Mouse (Mus musculus) limb, embryonic 14.5 days (tissue): ENCODE data around the gene Nceh1. TPM values are rescaled to one million over a fixed set of nuclear protein-coding genes. Genes with fewer than 3 reads are reported as not detected.

ENCODE experiments used
- ATAC-seq: fragments of 200-750 bp; cut with Nextera tagmentation; 2 replicates; pipeline ENCODE4 v1.8.0; 2017; ENCODE audit warnings: low read depth, moderate number of reproducible peaks, moderate TSS enrichment; ENCODE audit not compliant: low FRiP score
- DNase-seq: peaks from one replicate; pipeline ENCODE4 v3.0.0-alpha.2; 2015; ENCODE audit warnings: low spot score
- H3K27ac ChIP-seq: fragments of 300-500 bp; sonication (generic); replicated peaks from 2 replicates; pipeline ENCODE4 v1.5.1; 2014; ENCODE audit warnings: low read depth, mild to moderate bottlenecking, low read length, moderate library complexity, mixed read lengths
- H3K27me3 ChIP-seq: fragments of 300-500 bp; sonication (generic); 2 replicates; pipeline ENCODE4 v1.6.1; 2014; ENCODE audit warnings: low read length, mixed read lengths; ENCODE audit not compliant: control insufficient read depth, insufficient read depth
- H3K36me3 ChIP-seq: fragments of 300-500 bp; sonication (generic); 2 replicates; pipeline ENCODE4 v1.6.1; 2014; ENCODE audit warnings: mild to moderate bottlenecking, low read length, moderate library complexity, mixed read lengths; ENCODE audit not compliant: control insufficient read depth, insufficient read depth
- H3K4me1 ChIP-seq: fragments of 300-500 bp; sonication (generic); 2 replicates; pipeline ENCODE4 v1.6.1; 2014; ENCODE audit warnings: antibody characterized with exemption, low read length, mixed read lengths; ENCODE audit not compliant: control insufficient read depth, insufficient read depth
- H3K4me2 ChIP-seq: fragments of 300-500 bp; sonication (generic); replicated peaks from 2 replicates; pipeline ENCODE4 v1.6.1; 2014; ENCODE audit warnings: low read depth, mild to moderate bottlenecking, low read length, moderate library complexity; ENCODE audit not compliant: severe bottlenecking
- H3K4me3 ChIP-seq: fragments of 300-500 bp; sonication (generic); replicated peaks from 2 replicates; pipeline ENCODE4 v1.5.1; 2014; ENCODE audit warnings: low read length
- H3K9ac ChIP-seq: fragments of 300-500 bp; sonication (generic); 2 replicates; pipeline ENCODE4 v1.6.1; 2014; ENCODE audit warnings: mild to moderate bottlenecking, low read depth, low read length, moderate library complexity; ENCODE audit not compliant: severe bottlenecking
- H3K9me3 ChIP-seq: fragments of 300-500 bp; sonication (generic); 2 replicates; pipeline ENCODE4 v1.6.1; 2016; ENCODE audit warnings: low read length; ENCODE audit not compliant: control insufficient read depth
- POLR2A ChIP-seq: fragments of 200-500 bp; IDR thresholded peaks from 2 replicates; pipeline ENCODE4 v1.8.0; 2012; ENCODE audit warnings: inconsistent platforms, mild to moderate bottlenecking, moderate library complexity, borderline replicate concordance; ENCODE audit not compliant: insufficient read depth, insufficient read length; ENCODE audit errors: extremely low read depth
- WGBS: fragments of 180-500 bp; shearing (Covaris S2); extraction: QIAGEN DNeasy Blood & Tissue Kit; methylation state at CpG from one replicate; pipeline ENCODE4 v1.1.7; 2014; 5-methylcytosine and 5-hydroxymethylcytosine counted together
- polyA plus RNA-seq, 2 experiments: library from polyadenylated mRNA; depleted of rRNA in 1 of 2; stranded (reverse) in 1 of 2; unstranded in 1 of 2; fragments of >200 nt; fragmentation: Nextera tagmentation in 1 of 2; extraction: Ambion mirVana in 1 of 2; gene quantifications; 2 replicates each; pipeline versions ENCODE4 v1.2.1 to v1.2.3; 2012 to 2014

Gene Nceh1
- polyA plus RNA-seq, 2 experiments: 1.4 to 2.8 TPM

DNA sequence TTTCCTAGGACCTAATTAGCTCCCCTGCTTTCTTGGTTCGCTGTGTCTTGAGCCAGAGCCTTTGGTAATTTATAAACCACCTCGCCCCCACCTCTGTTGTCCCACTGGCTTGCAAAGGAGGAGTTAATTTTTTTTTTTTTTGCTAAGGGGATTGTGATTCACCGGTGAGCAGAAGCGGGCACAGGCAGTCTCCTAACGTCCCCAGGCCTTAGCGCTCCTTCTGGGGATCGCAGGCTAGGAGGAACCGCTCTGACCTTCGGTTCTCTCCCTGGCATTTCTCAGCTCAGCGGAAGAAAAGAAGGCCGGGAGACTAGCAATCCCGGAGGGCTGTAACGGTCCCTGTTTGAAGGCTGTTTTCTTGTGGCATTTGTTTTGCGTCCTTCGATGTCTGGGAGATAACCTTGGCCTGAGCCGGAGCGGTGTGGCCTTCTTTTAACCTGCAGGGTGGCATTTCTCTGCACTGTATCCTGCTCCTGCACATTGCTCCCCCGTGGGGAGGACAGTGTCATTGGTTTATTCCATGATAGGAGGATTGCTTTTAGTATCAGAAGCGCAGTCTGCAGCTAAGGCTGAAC, 923 bp downstream of the Nceh1 start:
- Histone ChIP-seq H3K36me3 (no peaks in the 10 kb centered on the region), H3K4me2 (peak overlapping the region; percentile 89), H3K9ac (peak overlapping the region; percentile 62), H3K4me1 (0 out of 2 replicates have a peak, but pooled peaks cover 3% of the 10 kb centered on the region), H3K9me3 (no peaks in the 10 kb centered on the region), H3K4me3 (peak overlapping the region; percentile 64), H3K27me3 (no peaks in the 10 kb centered on the region), H3K27ac (no peak overlapping the region)
- WGBS: 15% methylated on average over 19 of the region's 19 CpGs
- no peak for TF ChIP-seq POLR2A
- DNase-seq: no peak
- ATAC-seq: no peak

DNA sequence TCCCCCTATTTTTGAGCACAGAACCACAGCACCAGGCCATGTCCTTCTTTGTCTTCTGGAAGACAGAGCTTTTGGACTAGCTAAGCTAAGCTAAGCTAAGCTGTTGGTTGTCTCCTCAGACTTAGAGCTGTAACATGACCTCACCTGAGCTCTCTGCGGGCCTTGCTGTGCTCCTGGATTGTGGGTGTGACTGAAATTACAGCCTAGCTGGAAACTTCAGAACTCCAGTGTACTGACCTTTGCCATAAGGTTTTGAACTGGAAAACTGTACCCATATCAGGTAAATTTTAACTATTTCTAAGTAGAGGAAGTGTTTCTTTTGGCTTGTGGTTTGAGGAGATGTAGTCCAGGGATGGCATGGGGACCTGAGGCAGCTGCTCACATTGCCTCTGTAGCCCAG, 5.6 kb downstream of the Nceh1 start:
- 65% methylated on average over 1 of the region's 1 CpGs for WGBS
- Histone ChIP-seq H3K9ac (no peak overlapping the region), H3K4me2 (no peak overlapping the region), H3K9me3 (no peaks in the 10 kb centered on the region), H3K36me3 (no peaks in the 10 kb centered on the region), H3K4me1 (no peaks in the 10 kb centered on the region), H3K27ac (no peak overlapping the region), H3K27me3 (no peaks in the 10 kb centered on the region), H3K4me3 (no peak overlapping the region)
- DNase-seq (no peak), ATAC-seq (no peak)
- TF ChIP-seq POLR2A: no peak

DNA sequence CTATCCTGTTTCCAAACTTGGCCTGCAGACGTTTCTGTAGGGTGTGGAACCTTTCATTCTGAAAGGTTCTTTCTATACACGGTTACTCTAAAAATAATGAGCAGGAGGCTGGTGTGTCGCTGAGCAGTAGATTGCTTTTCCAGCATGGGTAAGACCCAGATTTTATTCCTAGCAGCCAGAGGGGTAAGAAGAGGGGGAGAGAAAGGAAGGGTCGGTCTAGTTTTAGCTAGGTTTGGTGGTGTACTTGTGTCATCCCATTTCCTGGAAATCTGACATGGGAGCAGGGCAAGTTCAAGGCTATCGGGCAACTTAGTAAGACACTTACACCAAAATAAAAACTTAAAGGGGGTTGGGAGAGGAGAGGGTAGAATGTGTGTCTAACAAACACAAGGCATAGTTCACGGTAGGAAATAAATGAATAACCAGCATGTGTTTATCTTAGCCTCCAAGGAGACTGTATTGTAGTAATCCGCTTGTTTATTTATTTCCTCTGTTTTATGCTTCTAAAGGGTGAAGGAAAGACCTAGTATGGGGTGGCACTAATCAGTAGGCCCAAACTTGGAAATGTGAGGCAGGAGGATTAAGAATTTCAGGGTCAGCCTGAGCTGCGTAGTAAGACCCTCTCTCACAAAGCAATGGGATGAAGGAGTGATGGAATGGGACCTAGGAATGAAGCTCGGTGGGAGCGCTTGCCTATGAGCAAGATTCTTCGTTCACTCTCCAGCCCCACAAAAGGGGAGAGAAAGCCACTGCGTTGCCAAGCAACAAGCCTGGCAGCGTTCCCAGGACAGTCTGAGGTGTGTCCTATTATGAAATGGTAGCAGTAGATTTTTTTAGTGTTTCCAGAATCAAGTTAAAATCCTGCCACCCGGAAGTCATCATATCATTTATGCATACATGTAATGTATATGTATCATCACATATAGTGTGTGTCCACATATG, 6.8 kb downstream of the Nceh1 start:
- no peaks in the 10 kb centered on the region for H3K9me3 ChIP-seq
- H3K36me3 ChIP-seq: no peaks in the 10 kb centered on the region
- no peaks in the 10 kb centered on the region for H3K4me1 ChIP-seq
- WGBS: 74% methylated on average over 14 of the region's 14 CpGs
- H3K27ac ChIP-seq: no peak overlapping the region
- ATAC-seq: no peak
- DNase-seq: peak; percentile 61
- no peak overlapping the region for H3K4me3 ChIP-seq
- no peak for TF ChIP-seq POLR2A
- H3K9ac ChIP-seq: no peak overlapping the region
- no peaks in the 10 kb centered on the region for H3K27me3 ChIP-seq
- H3K4me2 ChIP-seq: no peak overlapping the region

DNA sequence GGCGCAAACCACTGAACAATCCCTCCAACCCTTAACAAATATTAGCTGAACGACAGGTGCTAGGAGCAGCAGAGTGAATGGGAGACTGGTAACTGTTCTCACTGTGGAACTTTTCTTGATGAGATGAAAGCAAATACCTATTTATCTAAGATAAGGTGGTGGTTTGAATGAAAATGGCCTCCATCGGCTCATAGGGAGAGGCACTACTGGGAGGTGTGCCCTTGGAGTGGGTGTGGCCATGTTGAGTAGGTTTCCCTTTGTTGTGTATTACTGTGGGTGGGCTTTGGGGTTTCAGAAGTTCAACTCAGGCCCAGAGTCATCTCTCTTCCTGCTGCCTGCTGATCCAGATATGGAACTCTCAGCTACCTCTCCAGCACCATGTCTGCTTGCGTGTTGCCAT, 8.1 kb downstream of the Nceh1 start:
- no peak overlapping the region for H3K4me2 ChIP-seq
- H3K4me1 ChIP-seq: no peaks in the 10 kb centered on the region
- H3K4me3 ChIP-seq: no peak overlapping the region
- no peaks in the 10 kb centered on the region for H3K36me3 ChIP-seq
- no peaks in the 10 kb centered on the region for H3K27me3 ChIP-seq
- no peaks in the 10 kb centered on the region for H3K9me3 ChIP-seq
- DNase-seq: no peak
- ATAC-seq: no peak
- H3K9ac ChIP-seq: no peak overlapping the region
- no peak for TF ChIP-seq POLR2A
- H3K27ac ChIP-seq: no peak overlapping the region
- WGBS: 93% methylated on average over 4 of the region's 4 CpGs

DNA sequence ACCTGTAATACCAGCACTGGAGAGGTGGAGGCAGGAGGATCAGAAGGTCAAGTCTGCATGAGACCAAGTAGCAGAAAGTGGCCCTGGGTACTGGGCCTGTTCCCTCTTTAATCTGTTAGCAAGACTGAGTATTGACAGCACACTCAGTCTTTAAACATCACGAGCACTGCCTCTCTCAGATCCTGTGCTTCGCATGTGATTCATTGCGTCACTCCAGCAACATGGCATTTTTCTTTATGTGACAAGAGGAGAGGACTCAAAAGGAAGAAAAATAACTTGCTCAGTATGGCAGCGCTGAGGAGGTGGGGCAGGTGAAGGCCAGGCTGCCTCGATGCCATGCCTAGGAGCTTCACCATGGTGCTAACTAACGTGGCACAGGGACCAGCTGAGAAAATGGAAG, 9.1 kb downstream of the Nceh1 start:
- WGBS: 87% methylated on average over 6 of the region's 6 CpGs
- DNase-seq (no peak), ATAC-seq (no peak)
- Histone ChIP-seq H3K36me3 (no peaks in the 10 kb centered on the region), H3K4me1 (no peaks in the 10 kb centered on the region), H3K27me3 (no peaks in the 10 kb centered on the region), H3K27ac (no peak overlapping the region), H3K9me3 (no peaks in the 10 kb centered on the region), H3K9ac (no peak overlapping the region), H3K4me3 (no peak overlapping the region), H3K4me2 (no peak overlapping the region)
- TF ChIP-seq POLR2A: no peak
